Mouse (Mus musculus) lung, embryonic 16.5 days (tissue): Measurements from ENCODE around the gene Ccl5. TPM values are rescaled to one million over a fixed set of nuclear protein-coding genes. Genes with fewer than 3 reads are reported as not detected.

Experiments used
- ATAC-seq: fragments of 200-750 bp; cut with Nextera tagmentation; 2 replicates; pipeline ENCODE4 v1.8.0; 2017; ENCODE audit warnings: low read depth, mild to moderate bottlenecking, moderate library complexity
- H3K27ac ChIP-seq: fragments of 300-500 bp; sonication (generic); 2 replicates; pipeline ENCODE4 v1.5.1; 2014; ENCODE audit warnings: mild to moderate bottlenecking, control low read depth, low read length
- H3K27me3 ChIP-seq: fragments of 300-500 bp; sonication (generic); 2 replicates; pipeline ENCODE4 v1.6.1; 2014; ENCODE audit warnings: low read depth, low read length, mixed read lengths; ENCODE audit not compliant: control insufficient read depth, insufficient read depth
- H3K36me3 ChIP-seq: fragments of 300-500 bp; sonication (generic); 2 replicates; pipeline ENCODE4 v1.6.1; 2014; ENCODE audit warnings: low read length; ENCODE audit not compliant: control insufficient read depth, insufficient read depth
- H3K4me1 ChIP-seq: fragments of 300-500 bp; sonication (generic); replicated peaks from 2 replicates; pipeline ENCODE4 v1.6.1; 2014; ENCODE audit warnings: low read length, mixed read lengths; ENCODE audit not compliant: control insufficient read depth, insufficient read depth
- H3K4me2 ChIP-seq: fragments of 300-500 bp; sonication (generic); 2 replicates; pipeline ENCODE4 v1.6.1; 2014; ENCODE audit warnings: low read depth, low read length, control low read depth
- H3K4me3 ChIP-seq: fragments of 300-500 bp; sonication (generic); 2 replicates; pipeline ENCODE4 v1.5.1; 2014; ENCODE audit warnings: mild to moderate bottlenecking, low read length, control low read depth
- H3K9ac ChIP-seq: fragments of 300-500 bp; sonication (generic); 2 replicates; pipeline ENCODE4 v1.6.1; 2014; ENCODE audit warnings: low read length, control low read depth
- H3K9me3 ChIP-seq: fragments of 300-500 bp; sonication (generic); 2 replicates; pipeline ENCODE4 v1.6.1; 2016; ENCODE audit warnings: low read length; ENCODE audit not compliant: control insufficient read depth
- WGBS: fragments of 180-500 bp; shearing (Covaris S2); extraction: QIAGEN DNeasy Blood & Tissue Kit; methylation state at CpG from one replicate; pipeline ENCODE4 v1.1.7; 2014; 5-methylcytosine and 5-hydroxymethylcytosine counted together
- polyA plus RNA-seq: library from polyadenylated mRNA; unstranded; fragments of >200 nt; fragmentation: Nextera tagmentation; extraction: Ambion mirVana; gene quantifications from 2 replicates; pipeline ENCODE4 v1.2.1, GENCODE M21; 2015

Gene Ccl5
- polyA plus RNA-seq, 1 experiment from 2014 or later: 1.1 TPM

- Histone ChIP-seq H3K4me3 (no peak overlapping the region), H3K36me3 (no peaks in the 10 kb centered on the region), H3K9me3 (no peaks in the 10 kb centered on the region), H3K9ac (no peak overlapping the region), H3K27ac (no peak overlapping the region), H3K27me3 (no peaks in the 10 kb centered on the region), H3K4me1 (no peaks in the 10 kb centered on the region), H3K4me2 (no peak overlapping the region)
- ATAC-seq: no peak
- 88% methylated on average over 9 of the region's 9 CpGs for WGBS
These were observed 37.7 kb upstream of the Ccl5 start for GRCm38 (mm10) chr11:83568061-83568460.

- Histone ChIP-seq H3K4me1 (no peaks in the 10 kb centered on the region), H3K9me3 (no peaks in the 10 kb centered on the region), H3K36me3 (no peaks in the 10 kb centered on the region), H3K27ac (no peak overlapping the region), H3K27me3 (no peaks in the 10 kb centered on the region), H3K4me2 (no peak overlapping the region), H3K4me3 (no peak overlapping the region), H3K9ac (no peak overlapping the region)
- ATAC-seq: no peak
- 66% methylated on average over 7 of the region's 7 CpGs for WGBS
These were observed 37.0 kb upstream of the Ccl5 start for GRCm38 (mm10) chr11:83567311-83567710.

- ATAC-seq: no peak
- Histone ChIP-seq H3K4me3 (no peak overlapping the region), H3K4me1 (no peaks in the 10 kb centered on the region), H3K36me3 (no peaks in the 10 kb centered on the region), H3K9ac (no peak overlapping the region), H3K4me2 (no peak overlapping the region), H3K27ac (no peak overlapping the region), H3K27me3 (no peaks in the 10 kb centered on the region), H3K9me3 (no peaks in the 10 kb centered on the region)
These were observed 36.3 kb upstream of the Ccl5 start for GRCm38 (mm10) chr11:83566617-83567016.

- no peak overlapping the region for H3K4me3 ChIP-seq
- H3K9me3 ChIP-seq: no peaks in the 10 kb centered on the region
- no peak overlapping the region for H3K27ac ChIP-seq
- no peak overlapping the region for H3K4me2 ChIP-seq
- WGBS: 50% methylated on average over 2 of the region's 2 CpGs
- H3K27me3 ChIP-seq: no peaks in the 10 kb centered on the region
- ATAC-seq: no peak
- H3K36me3 ChIP-seq: no peaks in the 10 kb centered on the region
- H3K4me1 ChIP-seq: no peaks in the 10 kb centered on the region
- no peak overlapping the region for H3K9ac ChIP-seq
These were observed 33.4 kb upstream of the Ccl5 start for GRCm38 (mm10) chr11:83563754-83564153.

GRCm38 (mm10) chr11:83562311-83562887, 32.1 kb upstream of the Ccl5 start:
- no peaks in the 10 kb centered on the region for H3K4me1 ChIP-seq
- 60% methylated on average over 6 of the region's 6 CpGs for WGBS
- no peak overlapping the region for H3K4me2 ChIP-seq
- no peak for ATAC-seq
- H3K9me3 ChIP-seq: no peaks in the 10 kb centered on the region
- H3K36me3 ChIP-seq: no peaks in the 10 kb centered on the region
- H3K9ac ChIP-seq: no peak overlapping the region
- no peak overlapping the region for H3K4me3 ChIP-seq
- no peak overlapping the region for H3K27ac ChIP-seq
- no peaks in the 10 kb centered on the region for H3K27me3 ChIP-seq

GRCm38 (mm10) chr11:83560405-83560804, 30.1 kb upstream of the Ccl5 start:
- no peaks in the 10 kb centered on the region for H3K27me3 ChIP-seq
- no peak overlapping the region for H3K27ac ChIP-seq
- H3K4me2 ChIP-seq: no peak overlapping the region
- no peak overlapping the region for H3K4me3 ChIP-seq
- H3K36me3 ChIP-seq: no peaks in the 10 kb centered on the region
- H3K9me3 ChIP-seq: no peaks in the 10 kb centered on the region
- 73% methylated on average over 6 of the region's 6 CpGs for WGBS
- no peak overlapping the region for H3K9ac ChIP-seq
- no peaks in the 10 kb centered on the region for H3K4me1 ChIP-seq
- ATAC-seq: no peak

- peak; percentile 15 for ATAC-seq
- no peaks in the 10 kb centered on the region for H3K36me3 ChIP-seq
- H3K4me1 ChIP-seq: no peaks in the 10 kb centered on the region
- H3K9ac ChIP-seq: no peak overlapping the region
- WGBS: 54% methylated on average over 10 of the region's 10 CpGs
- no peak overlapping the region for H3K27ac ChIP-seq
- no peaks in the 10 kb centered on the region for H3K9me3 ChIP-seq
- H3K27me3 ChIP-seq: no peaks in the 10 kb centered on the region
- no peak overlapping the region for H3K4me2 ChIP-seq
- no peak overlapping the region for H3K4me3 ChIP-seq
These were observed 26.8 kb upstream of the Ccl5 start for GRCm38 (mm10) chr11:83557074-83557473.

GRCm38 (mm10) chr11:83556085-83556781, 25.9 kb upstream of the Ccl5 start:
- H3K4me2 ChIP-seq: no peak overlapping the region
- H3K36me3 ChIP-seq: no peaks in the 10 kb centered on the region
- H3K27ac ChIP-seq: no peak overlapping the region
- no peaks in the 10 kb centered on the region for H3K27me3 ChIP-seq
- ATAC-seq: peak; percentile 94
- H3K4me1 ChIP-seq: no peaks in the 10 kb centered on the region
- H3K9me3 ChIP-seq: no peaks in the 10 kb centered on the region
- no peak overlapping the region for H3K4me3 ChIP-seq
- no peak overlapping the region for H3K9ac ChIP-seq
- 23% methylated on average over 8 of the region's 8 CpGs for WGBS

GRCm38 (mm10) chr11:83551668-83552067, 21.4 kb upstream of the Ccl5 start:
- no peak overlapping the region for H3K27ac ChIP-seq
- H3K36me3 ChIP-seq: no peaks in the 10 kb centered on the region
- H3K27me3 ChIP-seq: no peaks in the 10 kb centered on the region
- no peak overlapping the region for H3K9ac ChIP-seq
- H3K4me3 ChIP-seq: no peak overlapping the region
- H3K9me3 ChIP-seq: no peaks in the 10 kb centered on the region
- H3K4me1 ChIP-seq: no peaks in the 10 kb centered on the region
- WGBS: 83% methylated on average over 5 of the region's 5 CpGs
- ATAC-seq: no peak
- no peak overlapping the region for H3K4me2 ChIP-seq
